Mouse (Mus musculus) lung, postnatal 0 days (tissue): Measurements from ENCODE around the gene Gm13278.
"Not testable (repeated sequence)": the region's sequence is repeated elsewhere in the genome, so short reads cannot be mapped to it uniquely, and the experiment has no call there.

Source experiments
- CTCF ChIP-seq: IDR thresholded peaks from 2 replicates; pipeline ENCODE4 v1.5.1; 2016; ENCODE audit warnings: antibody characterized with exemption, mild to moderate bottlenecking
- EP300 ChIP-seq: IDR thresholded peaks from 2 replicates; pipeline ENCODE4 v1.6.1; 2016; ENCODE audit warnings: antibody characterized with exemption, mild to moderate bottlenecking, control low read depth

DNA sequence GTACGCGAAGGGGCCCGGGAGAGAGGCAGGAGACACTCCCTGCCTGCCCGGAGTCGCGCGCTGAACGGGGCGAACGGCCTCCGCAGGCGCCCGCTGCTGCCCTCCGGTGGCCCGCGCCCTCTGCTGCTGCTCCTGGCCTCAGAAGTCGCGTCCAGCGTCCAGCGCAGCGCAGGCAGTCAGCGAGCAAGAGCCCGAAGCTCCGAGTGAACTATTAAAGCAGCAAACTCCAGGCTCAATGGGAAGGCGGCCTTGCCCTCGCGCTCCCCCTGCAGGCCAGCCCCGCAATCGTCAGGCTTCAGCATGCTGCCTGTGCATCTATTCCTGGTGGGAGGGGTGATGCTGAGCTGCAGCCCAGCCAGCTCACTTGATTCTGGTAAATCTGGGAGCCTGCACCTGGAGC is 11.8 kb upstream of the Gm13278 start, which contains the start of gene Gm13272:
- not testable (repeated sequence) for TF ChIP-seq EP300, CTCF
